Mouse (Mus musculus) thymus, postnatal 14 days (tissue): ENCODE results near the gene Hlcs.

Source experiments
- DNase-seq: peaks from one replicate; pipeline ENCODE4 v3.0.0; 2021

The Hlcs gene

DNA sequence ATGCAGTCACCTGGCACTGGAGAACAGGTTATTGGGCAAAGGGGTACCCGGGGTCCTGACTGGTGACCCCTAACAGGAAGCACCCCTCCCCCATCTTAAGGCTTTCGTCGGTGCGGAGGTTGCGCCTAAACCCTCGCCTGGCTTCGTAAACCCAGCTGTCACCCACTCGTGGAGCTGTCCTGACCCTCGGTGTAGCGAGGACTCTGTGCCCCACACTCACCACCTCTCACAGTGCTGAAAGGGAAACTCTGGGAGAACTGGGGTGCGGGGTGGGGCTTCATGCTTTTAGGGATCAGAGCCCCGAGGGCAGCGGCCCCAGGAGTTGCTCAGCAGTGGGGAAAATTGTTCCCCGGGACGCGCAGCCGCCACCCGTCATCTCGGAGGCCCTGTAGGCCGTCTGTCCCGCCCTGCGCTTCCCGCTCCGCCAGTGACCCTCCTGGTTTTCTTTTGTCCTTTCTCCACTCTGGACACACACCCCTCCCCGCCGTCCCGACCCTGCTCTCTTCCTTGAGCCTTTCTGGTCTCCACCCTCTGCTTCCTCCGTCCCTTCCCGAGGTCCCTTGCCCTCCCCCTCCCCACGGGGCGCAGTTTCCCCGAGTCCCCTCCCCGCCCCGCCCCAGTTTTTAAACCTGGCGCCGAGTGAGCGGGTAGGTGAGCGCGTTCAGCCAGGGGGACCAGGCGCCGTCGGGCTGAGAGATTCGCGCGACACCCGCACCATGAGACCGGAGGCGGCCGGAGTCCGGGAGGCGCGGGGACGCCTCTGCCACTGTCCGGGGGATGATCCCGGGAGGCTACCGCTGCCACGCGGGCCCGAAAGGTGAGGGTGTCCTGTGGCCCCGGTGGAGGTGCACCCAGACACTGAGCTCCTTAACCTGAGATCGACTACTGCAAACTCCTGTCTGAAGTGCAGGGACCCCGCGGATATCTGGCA is 14.7 kb upstream of the Hlcs start, which contains the start of gene Ripply3:
TSS of gene Ripply3 (plus strand) at position 640 of the 931 bp plus-strand sequence.
- peak; percentile 25 for DNase-seq

- no peak for DNase-seq
Observed at GRCm38 (mm10) chr16:94326008-94326407, 12.6 kb upstream of the Hlcs start.

GRCm38 (mm10) chr16:94323681-94324080 is 10.3 kb upstream of the Hlcs start:
- DNase-seq = no peak

- DNase-seq = no peak
Observed at GRCm38 (mm10) chr16:94320223-94320622, 6.9 kb upstream of the Hlcs start.

GRCm38 (mm10) chr16:94317752-94318151 is 4.4 kb upstream of the Hlcs start:
- DNase-seq = no peak

DNA sequence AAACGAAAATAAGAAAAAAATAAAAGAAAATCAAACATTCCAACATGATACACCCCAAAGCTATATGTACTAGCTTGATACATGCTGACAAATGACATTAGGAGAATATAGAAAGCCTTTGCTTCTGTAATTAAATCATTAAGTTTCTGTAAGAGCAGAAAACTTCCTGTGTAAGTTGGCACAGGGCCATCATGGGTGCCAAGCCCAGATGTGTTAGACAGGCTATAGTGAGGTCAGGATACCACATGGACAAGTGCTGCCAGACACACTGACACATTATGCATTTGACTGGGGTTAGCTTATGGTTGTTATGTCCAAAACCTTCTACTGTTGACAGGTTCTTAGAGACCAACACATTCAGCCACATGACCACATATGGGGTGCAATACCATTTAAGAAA is 1.8 kb upstream of the Hlcs start:
- no peak for DNase-seq

DNA sequence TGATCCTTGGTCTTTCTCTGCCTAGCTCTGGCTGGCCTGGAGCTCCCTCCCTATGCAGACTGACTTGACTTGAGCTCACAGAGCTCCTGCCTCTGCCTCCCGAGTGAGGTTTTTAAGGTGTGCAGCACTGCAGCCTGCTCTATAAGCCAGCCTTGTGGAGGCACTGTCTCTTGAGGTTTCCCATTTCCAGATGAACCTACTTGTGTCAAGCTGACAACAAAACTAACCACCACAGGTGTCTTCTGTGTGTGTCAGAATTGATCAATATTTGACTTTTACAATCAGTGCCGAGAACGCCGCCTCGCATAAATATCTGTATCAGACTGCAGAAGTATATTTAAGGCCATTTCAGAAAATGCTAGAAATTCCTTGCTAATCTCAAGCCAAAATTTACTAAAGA is 1.3 kb upstream of the Hlcs start:
- DNase-seq = no peak

DNA sequence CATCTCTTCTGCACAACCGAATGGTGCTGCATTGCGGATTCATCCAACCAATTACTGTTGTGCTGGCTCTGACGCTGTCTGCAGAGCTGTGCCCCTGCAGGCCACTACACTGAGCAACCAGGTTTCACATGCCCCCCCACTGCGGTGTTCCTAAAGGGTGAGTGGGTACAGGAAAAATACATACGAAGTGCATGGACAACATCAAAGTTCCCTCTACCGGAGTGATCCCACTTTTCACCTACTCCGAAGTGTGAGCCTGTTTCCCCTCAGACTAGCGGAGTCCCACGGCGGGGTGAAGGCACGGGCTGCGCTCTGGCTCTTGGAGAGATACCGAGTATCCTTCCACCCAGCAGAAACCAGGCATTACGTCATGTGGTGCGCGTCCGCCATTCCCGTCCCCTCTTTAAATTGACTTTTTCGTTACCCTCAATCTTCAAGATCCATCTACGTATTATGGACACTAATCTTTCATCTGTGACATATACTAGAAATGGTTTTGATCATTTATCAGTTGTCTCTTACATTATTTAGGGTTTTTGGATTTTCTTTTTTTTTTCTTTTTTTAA is 625 bp downstream of the Hlcs start:
- DNase-seq = peak; percentile 84

GRCm38 (mm10) chr16:94311931-94312330 is 1.4 kb downstream of the Hlcs start:
- DNase-seq = no peak

DNA sequence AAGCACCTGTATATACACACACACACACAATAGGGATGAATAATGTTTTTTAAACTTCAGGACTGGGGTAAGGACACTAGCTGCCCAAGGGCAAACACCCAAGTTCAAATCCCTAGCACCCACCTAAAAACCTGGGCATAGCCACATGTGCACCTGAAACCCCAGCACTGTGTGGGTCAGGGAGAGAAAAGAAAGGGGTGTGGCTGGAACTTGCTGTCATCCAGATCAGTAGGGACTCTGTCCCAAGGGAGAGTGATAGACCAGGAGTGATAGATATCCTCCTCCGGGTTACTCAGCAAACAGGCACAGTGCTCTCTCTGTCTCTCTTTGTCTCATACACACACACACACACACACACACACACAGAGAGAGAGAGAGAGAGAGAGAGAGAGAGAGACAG is 2.0 kb downstream of the Hlcs start:
- DNase-seq = no peak

- DNase-seq = no peak
Observed at GRCm38 (mm10) chr16:94309025-94309424, 4.3 kb downstream of the Hlcs start.

- DNase-seq = no peak
Observed at GRCm38 (mm10) chr16:94307942-94308341, 5.4 kb downstream of the Hlcs start.

- no peak for DNase-seq
Observed at GRCm38 (mm10) chr16:94307526-94307925, 5.8 kb downstream of the Hlcs start.

GRCm38 (mm10) chr16:94303203-94303535 is 10.2 kb downstream of the Hlcs start:
- no peak for DNase-seq

DNA sequence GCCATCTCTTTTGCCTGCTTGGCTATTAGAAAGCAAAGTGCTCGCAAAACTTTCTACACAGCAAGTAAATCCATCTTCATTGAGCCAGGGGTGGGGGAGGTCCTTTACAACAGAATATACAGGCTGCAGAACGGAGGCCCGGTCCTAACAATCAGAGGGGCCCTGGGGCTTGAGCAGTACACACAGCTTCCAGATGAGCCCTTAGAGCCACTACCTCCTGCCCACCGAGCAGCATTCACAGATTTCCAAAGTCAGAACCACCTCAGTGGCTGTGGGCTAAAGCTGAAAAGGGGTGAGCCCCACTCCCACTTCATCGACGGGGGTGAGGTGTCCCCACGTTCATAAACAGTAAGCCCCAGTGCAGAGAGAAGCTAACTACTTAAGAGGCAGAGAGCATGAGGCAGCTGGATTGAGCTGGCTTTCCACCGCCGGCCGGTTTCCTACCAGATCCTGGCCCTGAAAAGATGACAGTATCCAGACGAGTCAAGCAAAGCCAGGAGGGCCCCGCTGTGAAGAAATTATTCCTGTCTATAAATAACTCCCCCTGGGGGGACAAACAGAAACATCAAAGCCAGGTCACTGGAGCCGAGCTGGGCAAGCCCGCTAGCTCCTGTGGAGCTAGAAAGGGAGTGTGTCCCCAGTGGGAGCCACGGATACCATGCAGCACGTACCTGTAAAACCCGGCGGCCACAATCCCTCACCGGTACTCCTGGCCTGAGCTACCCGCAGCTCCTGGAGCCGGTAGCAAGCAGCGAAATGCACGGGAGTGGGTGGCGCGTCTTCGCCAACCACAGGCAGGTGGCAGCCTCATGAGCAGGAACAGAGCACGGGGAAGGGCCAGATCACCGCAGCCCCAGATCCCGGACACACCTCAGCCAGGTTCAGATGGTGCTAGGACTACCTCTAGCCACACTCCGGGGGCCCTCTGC is 10.8 kb downstream of the Hlcs start:
- peak; percentile 45 for DNase-seq

- no peak for DNase-seq
Observed at GRCm38 (mm10) chr16:94301696-94302095, 11.7 kb downstream of the Hlcs start.

- DNase-seq = no peak
Observed at GRCm38 (mm10) chr16:94301194-94301593, 12.2 kb downstream of the Hlcs start.

GRCm38 (mm10) chr16:94299210-94299609 is 14.2 kb downstream of the Hlcs start:
- DNase-seq = no peak

- no peak for DNase-seq
Observed at GRCm38 (mm10) chr16:94298081-94298480, 15.3 kb downstream of the Hlcs start.

- no peak for DNase-seq
Observed at GRCm38 (mm10) chr16:94291141-94291540, 22.2 kb downstream of the Hlcs start.

DNA sequence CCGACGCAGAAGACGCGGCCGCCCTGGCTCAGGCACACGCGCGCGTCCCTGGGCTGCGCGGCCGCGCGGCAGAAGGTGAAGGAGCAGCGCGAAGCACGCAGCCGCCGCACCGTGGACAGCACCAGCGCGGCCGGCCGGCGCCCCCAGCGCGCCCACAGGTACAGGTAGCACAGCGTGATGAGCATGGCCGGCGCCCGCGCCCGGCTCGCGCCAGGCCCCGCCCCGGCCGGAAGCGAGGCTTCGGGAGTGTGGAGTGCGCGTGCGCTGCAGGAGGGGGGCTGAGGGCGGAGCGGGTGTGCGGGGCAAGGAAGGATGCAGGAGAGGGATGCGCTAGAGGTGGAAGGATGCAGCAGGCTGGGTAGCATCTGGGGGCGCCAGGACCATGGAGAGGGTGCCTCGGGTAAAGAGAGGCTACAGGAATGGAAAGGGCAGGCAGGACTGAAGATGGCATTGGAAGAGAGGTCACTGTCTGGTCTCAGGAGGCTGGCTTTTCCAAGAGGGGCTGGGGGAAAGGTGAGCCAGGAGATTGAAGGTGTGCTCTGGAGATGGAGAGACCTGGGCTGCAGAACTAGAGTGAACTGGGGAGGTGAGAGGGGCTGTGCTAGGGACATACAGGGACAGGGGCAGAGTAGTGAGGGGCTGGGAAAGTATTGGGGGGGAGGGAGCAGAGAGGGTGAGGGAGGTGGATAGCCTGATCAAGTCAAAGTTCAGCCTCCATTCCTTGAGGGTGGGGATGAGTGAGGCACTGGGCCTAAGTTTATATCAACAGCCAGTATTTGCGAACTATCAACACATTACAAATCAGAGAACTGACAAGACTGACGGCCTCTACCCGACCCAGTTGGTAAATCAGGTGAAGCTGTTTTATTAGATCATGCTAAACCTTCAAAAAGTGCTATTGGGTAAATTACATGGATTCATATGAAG is 23.0 kb downstream of the Hlcs start:
- peak; percentile 91 for DNase-seq
